Mouse (Mus musculus) bone marrow, adult 2 months (tissue): Measurements from ENCODE around the gene Lrguk.

ENCODE experiments used
- CTCF ChIP-seq: fragments of 200-500 bp; IDR thresholded peaks from 2 replicates; pipeline ENCODE4 v1.5.1; 2011; ENCODE audit warnings: low read length, control low read depth; ENCODE audit not compliant: control insufficient read depth, insufficient read depth
- POLR2A ChIP-seq: fragments of 200-500 bp; IDR thresholded peaks from 2 replicates; pipeline ENCODE4 v1.6.1; 2011; ENCODE audit warnings: low read depth, mild to moderate bottlenecking, control low read depth, low read length, borderline replicate concordance; ENCODE audit not compliant: control insufficient read depth

DNA sequence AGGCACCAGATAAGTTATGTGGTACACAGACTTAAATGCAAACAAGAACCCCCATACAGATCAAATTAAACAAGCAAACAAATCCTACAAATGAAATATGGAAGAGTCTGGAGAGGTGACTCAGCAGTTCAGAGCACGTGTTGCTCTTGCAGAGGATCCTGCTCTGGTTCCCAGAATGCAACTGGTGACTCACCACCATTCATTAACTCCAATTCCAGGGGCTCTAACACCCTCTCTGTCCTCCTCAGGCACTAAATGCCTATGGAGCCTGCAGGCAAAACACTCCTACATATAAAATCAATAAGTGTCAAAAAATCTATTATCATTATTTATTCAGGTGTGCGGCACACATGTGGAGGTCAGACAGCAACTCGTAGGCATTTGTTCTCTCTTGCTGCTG is 4.8 kb downstream of the Lrguk start:
- TF ChIP-seq POLR2A, result no peak
- TF ChIP-seq CTCF, result no peak
